Comparison of ENCODE assay signal across 24 mouse cellular contexts in the genomic region with DNA sequence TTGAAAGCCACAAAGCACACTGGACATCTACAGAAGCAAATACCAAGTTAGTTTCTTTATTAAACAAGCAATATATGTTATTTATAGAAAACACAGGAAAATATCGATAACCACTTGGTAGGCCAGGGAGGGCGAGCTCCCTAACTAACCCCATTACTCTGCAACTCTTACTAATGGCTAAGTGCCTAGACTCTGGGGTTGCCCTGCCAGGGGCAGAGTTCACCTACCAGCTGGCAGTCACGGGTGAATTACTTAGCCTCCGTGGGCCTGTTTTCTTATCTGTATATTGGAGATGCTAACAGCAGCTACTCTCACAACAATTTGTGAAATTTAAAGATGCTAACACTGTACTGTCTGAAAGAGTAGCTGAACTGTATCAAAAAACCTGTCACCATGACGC. TPM values are rescaled to one million over a fixed set of nuclear protein-coding genes. Genes with fewer than 3 reads are reported as not detected.
"Had no signal": no experiment of that assay in that cellular context is flagged by ENCODE, and none has a peak within 500 bp of the region (broad histone marks: within the 10 kb centered on the region; RNA-seq: fewer than 3 reads in every experiment).

No protein-coding gene starts in this region.

- H3K27ac ChIP-seq: heart, embryonic 13.5 days; heart, embryonic 15.5 days; hindbrain, embryonic 13.5 days; hindbrain, embryonic 15.5 days; hindbrain, postnatal 0 days; limb, embryonic 13.5 days; limb, embryonic 15.5 days; liver, embryonic 12.5 days; liver, embryonic 14.5 days had no signal

- ATAC-seq: hindbrain, postnatal 0 days; intestine, embryonic 16.5 days; liver, embryonic 12.5 days had no signal

- DNase-seq: gastrocnemius, postnatal 14 days; gastrocnemius, postnatal 36 days; heart, adult 11 months; heart, adult 2 months; heart, postnatal 14 days; heart, postnatal 36 days; kidney, adult 11 months; kidney, postnatal 10 days; layer of hippocampus, adult 9-11 months; layer of hippocampus, postnatal 36 days; left cerebral cortex, postnatal 4 days; lung, adult 18-20 months had no signal

- H3K4me2 ChIP-seq: heart, embryonic 11.5 days; heart, embryonic 13.5 days; heart, embryonic 15.5 days; hindbrain, embryonic 13.5 days; hindbrain, embryonic 15.5 days; limb, embryonic 13.5 days; limb, embryonic 15.5 days; liver, embryonic 12.5 days had no signal

- H3K4me3 ChIP-seq: heart, adult 2 months; heart, embryonic 13.5 days; heart, embryonic 15.5 days; hindbrain, embryonic 13.5 days; hindbrain, embryonic 15.5 days; limb, embryonic 13.5 days; limb, embryonic 15.5 days; liver, embryonic 12.5 days had no signal

- H3K9me3 ChIP-seq: heart, embryonic 13.5 days; heart, embryonic 15.5 days; hindbrain, embryonic 13.5 days; hindbrain, embryonic 15.5 days; limb, embryonic 13.5 days; limb, embryonic 15.5 days; liver, embryonic 12.5 days had no signal

- H3K36me3 ChIP-seq: heart, embryonic 15.5 days; hindbrain, embryonic 13.5 days; hindbrain, embryonic 15.5 days; limb, embryonic 13.5 days; limb, embryonic 15.5 days; liver, embryonic 12.5 days had no signal

- H3K9ac ChIP-seq: heart, embryonic 13.5 days; heart, embryonic 15.5 days; hindbrain, embryonic 13.5 days; hindbrain, embryonic 15.5 days; limb, embryonic 13.5 days; limb, embryonic 15.5 days; liver, embryonic 12.5 days; liver, embryonic 14.5 days had no signal

- H3K27me3 ChIP-seq: heart, embryonic 13.5 days; heart, embryonic 15.5 days; hindbrain, embryonic 13.5 days; hindbrain, embryonic 15.5 days; limb, embryonic 13.5 days; limb, embryonic 15.5 days; liver, embryonic 12.5 days had no signal

- H3K4me1 ChIP-seq: hindbrain, embryonic 13.5 days had no signal

RNA-seq across cellular contexts. Expression of a gene that starts 42.3 kb away (rescaled TPM):
- total RNA-seq: hematopoietic stem cell, adult 5-6 weeks had no signal
